Mouse (Mus musculus) splenic B cell, adult 2 months (primary cell): ENCODE measurements at regions not wholly inside any gene's neighbourhood (a gene's known extent, or its start where the extent isn't known, plus 50 kb on each side); places are given as distances from the start of the nearest gene placed in this dataset.
"Not testable (repeated sequence)": the region's sequence is repeated elsewhere in the genome, so short reads cannot be mapped to it uniquely, and the experiment has no call there.

Source experiments
- DNase-seq: peaks from one replicate; pipeline ENCODE4 v3.0.0-alpha.2; 2011; ENCODE audit warnings: low read depth, low spot score
- H3K27me3 ChIP-seq: 2 replicates; pipeline ENCODE4 v1.6.1; 2012; ENCODE audit warnings: mild to moderate bottlenecking, low read length, moderate library complexity, mixed read lengths; ENCODE audit not compliant: control insufficient read depth, poor library complexity, insufficient read depth, severe bottlenecking
- H3K36me3 ChIP-seq: 2 replicates; pipeline ENCODE4 v1.6.1; 2012; ENCODE audit warnings: mild to moderate bottlenecking, low read length, moderate library complexity, mixed read lengths; ENCODE audit not compliant: control insufficient read depth, poor library complexity, insufficient read depth, severe bottlenecking

- Histone ChIP-seq H3K27me3 (no peaks in the 10 kb centered on the region), H3K36me3 (no peaks in the 10 kb centered on the region)
- DNase-seq = peak; percentile 2
Observed at GRCm38 (mm10) chr11:10276224-10276623, 837.8 kb upstream of the Vwc2 start.

GRCm38 (mm10) chr11:10283553-10283952 lies 830.5 kb upstream of the Vwc2 start:
- no peak for DNase-seq
- Histone ChIP-seq H3K36me3 (no peaks in the 10 kb centered on the region), H3K27me3 (no peaks in the 10 kb centered on the region)

GRCm38 (mm10) chr11:10291996-10292395 lies 822.0 kb upstream of the Vwc2 start:
- H3K27me3 ChIP-seq = no peaks in the 10 kb centered on the region
- no peaks in the 10 kb centered on the region for H3K36me3 ChIP-seq
- no peak for DNase-seq

GRCm38 (mm10) chr11:10309023-10309720 lies 804.9 kb upstream of the Vwc2 start:
- DNase-seq = no peak
- Histone ChIP-seq H3K36me3 (no peaks in the 10 kb centered on the region), H3K27me3 (no peaks in the 10 kb centered on the region)

DNA sequence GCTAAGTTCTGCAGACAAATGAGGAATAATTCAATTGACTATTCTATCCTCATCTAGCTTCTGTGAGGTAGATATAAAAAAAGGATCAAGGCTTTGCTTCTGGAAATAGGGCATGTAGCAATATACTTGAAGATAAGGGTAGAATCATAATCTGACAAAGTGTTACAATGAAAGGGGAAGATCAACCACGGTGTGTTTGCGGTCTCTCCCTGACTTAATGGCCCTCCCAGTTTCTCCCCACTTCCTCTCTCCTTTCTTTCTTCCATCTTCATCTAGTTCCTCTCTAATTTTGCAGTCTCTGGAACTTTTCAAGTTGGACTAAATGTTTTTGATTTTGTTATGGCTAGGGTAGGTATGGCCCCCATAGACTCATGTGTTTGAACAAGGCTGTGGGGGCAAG lies 796.6 kb upstream of the Vwc2 start:
- DNase-seq = no peak
- Histone ChIP-seq H3K36me3 (no peaks in the 10 kb centered on the region), H3K27me3 (no peaks in the 10 kb centered on the region)

DNA sequence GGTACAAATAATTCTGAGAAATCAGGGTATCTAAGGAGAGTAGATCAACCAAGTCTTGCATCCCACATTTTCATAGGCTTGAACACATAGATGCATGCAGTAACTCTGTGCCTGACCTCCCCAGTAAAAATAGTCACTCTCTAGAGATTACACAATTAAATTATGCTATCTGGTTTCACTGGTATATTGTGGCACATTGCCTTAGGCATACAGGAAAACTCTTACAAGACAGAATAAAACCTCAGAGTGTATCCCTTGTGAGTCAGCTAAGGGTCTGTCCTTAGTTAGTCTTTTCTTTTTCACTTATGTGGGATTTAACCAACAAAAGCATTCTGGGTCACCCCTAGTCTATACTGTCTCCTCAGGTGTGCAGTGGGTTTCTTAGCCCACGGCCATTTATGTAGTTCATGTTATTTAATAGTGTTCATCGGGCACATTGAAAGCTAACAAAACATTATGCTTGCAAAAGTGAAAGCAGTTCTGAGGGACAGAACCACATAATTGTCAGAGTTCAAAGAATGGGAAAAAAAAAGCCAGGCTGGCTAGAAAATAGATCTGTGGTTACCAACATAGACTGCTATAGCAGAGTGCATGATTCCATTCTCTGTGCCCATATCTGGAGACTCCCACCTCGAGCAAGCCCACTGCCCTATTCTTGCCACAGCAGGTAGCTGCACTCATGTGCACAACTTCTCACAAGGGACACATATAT lies 795.8 kb upstream of the Vwc2 start:
- DNase-seq = no peak
- Histone ChIP-seq H3K36me3 (no peaks in the 10 kb centered on the region), H3K27me3 (no peaks in the 10 kb centered on the region)

GRCm38 (mm10) chr11:10330253-10330652 lies 783.8 kb upstream of the Vwc2 start:
- not testable (repeated sequence) for DNase-seq, H3K27me3 ChIP-seq, H3K36me3 ChIP-seq

DNA sequence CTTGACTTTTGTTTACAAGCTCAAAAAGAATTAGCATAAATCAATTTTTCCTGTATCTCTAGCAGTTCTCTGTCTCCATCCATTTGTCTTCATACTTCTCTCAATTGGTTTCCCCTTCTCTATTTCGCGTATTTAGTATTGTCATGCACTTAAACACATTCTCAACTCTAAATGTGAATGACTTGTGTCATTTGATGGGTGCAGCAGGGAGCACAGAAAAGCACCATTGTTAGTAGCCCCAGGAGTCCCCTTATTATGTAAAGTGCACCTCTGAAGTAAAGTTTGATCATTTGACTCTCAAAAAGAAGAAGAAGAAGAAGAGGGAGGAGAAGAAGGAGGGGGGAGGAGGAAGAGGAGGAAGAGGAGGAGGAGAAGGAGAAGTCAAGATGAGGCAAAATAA lies 776.2 kb upstream of the Vwc2 start:
- Histone ChIP-seq H3K27me3 (no peaks in the 10 kb centered on the region), H3K36me3 (no peaks in the 10 kb centered on the region)
- DNase-seq = no peak

DNA sequence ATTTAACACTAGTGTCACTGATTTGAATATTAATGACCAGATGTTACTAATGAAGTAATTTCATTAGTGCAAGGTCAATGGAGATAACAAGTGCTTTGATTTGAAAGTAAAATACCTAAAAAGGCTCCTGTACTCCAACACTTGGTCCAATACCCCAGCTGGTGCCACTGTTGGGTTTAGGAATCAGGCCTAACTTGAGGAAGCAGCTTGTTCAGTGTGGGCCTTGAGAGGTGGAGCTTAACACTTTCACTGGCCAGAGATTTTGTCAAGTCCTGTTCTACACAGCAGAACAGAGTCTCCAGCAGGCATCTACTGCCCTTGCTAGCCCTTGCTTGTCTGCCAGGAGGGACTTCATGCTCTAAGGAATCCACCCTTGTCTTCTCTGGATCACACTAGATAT lies 741.7 kb upstream of the Vwc2 start:
- H3K27me3 ChIP-seq = no peaks in the 10 kb centered on the region
- no peak for DNase-seq
- H3K36me3 ChIP-seq = no peaks in the 10 kb centered on the region
